Mouse (Mus musculus): Measurements from ENCODE around the gene Arhgef1. TPM values are rescaled to one million over a fixed set of nuclear protein-coding genes. Genes with fewer than 3 reads are reported as not detected.
A peak's percentile ranks its signal among the peaks of the same experiment; 100 is the strongest.

Arhgef1 gene
- polyA plus RNA-seq, 1 experiment from 2014 or later = 122 TPM

DNA sequence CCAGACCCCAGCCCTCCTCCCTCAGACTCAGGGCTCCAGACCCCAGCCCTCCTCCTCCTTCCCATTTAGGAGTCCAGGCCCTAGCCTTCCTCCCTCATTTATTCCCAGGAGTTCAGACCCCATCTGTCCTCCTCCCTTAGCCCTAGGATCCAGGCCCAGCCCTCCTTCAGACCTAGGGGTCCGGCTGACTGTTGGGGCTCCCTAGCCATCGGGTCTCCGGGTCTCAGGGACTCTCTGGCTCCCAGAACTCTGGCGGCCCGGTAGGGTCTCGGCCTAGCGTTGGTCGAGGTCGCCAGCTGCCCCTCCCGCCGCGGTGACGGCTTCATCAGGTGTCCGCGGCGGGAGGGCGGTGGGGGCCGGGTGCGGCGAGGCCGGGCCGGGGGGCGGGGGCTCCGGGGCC lies 51.3 kb downstream of the Arhgef1 start:
- no peak for ATAC-seq (ENCODE audit: insufficient number of reproducible peaks, low FRiP score, low TSS enrichment, low read depth)
- H3K36me3 ChIP-seq = no peaks in the 10 kb centered on the region
- peak overlapping the region; percentile 65 for H3K4me2 ChIP-seq
- 1% methylated on average over 23 of the region's 24 CpGs for WGBS
- 0 out of 2 replicates have a peak overlapping the region, but pooled peaks have one; percentile 26 for H3K9ac ChIP-seq
- H3K9me3 ChIP-seq = no peaks in the 10 kb centered on the region; the same call in 1 of the 2 replicates
- no peak overlapping the region for H3K27ac ChIP-seq
- H3K4me3 ChIP-seq = peak overlapping the region; percentile 44
- H3K27me3 ChIP-seq = peaks cover 84% of the 10 kb centered on the region
- peaks cover 20% of the 10 kb centered on the region for H3K4me1 ChIP-seq

DNA sequence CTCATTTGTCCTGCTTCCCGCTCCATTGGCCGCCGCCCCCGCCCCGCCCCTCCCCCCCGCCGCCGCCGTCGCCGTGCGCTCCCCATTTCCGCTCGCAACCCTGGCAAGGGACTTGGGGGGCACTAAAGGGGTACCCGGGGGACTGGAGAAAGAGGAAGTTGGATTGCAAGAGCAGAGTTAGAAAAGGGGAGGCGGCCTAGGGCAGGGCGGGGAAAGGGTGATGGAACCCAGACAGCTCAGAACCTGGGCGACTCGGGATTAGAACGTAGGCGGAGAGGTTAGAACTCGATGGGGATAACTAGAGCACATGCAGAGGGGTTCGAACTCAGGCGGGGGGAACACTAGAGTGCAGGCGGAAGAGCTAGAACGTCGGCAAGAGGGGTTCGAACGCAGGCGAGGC lies 51.7 kb downstream of the Arhgef1 start:
- Histone ChIP-seq H3K36me3 (no peaks in the 10 kb centered on the region), H3K27ac (no peak overlapping the region), H3K9me3 (no peaks in the 10 kb centered on the region; the same call in 1 of the 2 replicates), H3K4me3 (peak overlapping the region; percentile 44), H3K4me1 (peaks cover 20% of the 10 kb centered on the region), H3K9ac (peak overlapping the region; percentile 26), H3K27me3 (peaks cover 79% of the 10 kb centered on the region), H3K4me2 (peak overlapping the region; percentile 65)
- 1% methylated on average over 24 of the region's 30 CpGs for WGBS
- 0 out of 2 replicates have a peak, but pooled peaks have one; percentile 27 for ATAC-seq (ENCODE audit: insufficient number of reproducible peaks, low FRiP score, low TSS enrichment, low read depth)

DNA sequence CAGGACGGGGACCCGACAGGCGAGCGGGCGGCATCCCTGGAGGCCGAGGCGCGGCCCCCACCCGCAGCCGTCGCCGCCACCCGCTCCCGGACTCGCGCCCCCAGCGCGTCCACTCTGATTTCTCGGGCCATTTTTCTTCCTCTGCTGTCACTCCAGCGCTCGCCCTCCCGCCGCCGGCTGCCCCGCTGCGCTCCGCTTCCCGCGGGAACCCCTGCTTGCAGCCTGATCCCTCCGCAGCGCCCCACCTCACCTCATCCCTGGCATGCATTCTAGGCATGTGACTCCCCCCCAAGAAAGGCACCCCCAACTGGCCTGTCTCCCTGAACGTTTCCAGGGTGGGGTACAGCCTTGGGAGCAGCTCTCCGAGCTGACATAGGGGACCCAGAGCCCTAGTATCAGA lies 52.5 kb downstream of the Arhgef1 start:
- no peak for ATAC-seq (ENCODE audit: insufficient number of reproducible peaks, low FRiP score, low TSS enrichment, low read depth)
- Histone ChIP-seq H3K9ac (peak overlapping the region; percentile 26; the same call in 1 of the 2 replicates), H3K36me3 (no peaks in the 10 kb centered on the region), H3K27ac (no peak overlapping the region), H3K4me3 (peak overlapping the region; percentile 44), H3K9me3 (no peaks in the 10 kb centered on the region; the same call in 1 of the 2 replicates), H3K4me2 (peak overlapping the region; percentile 65), H3K4me1 (peaks cover 17% of the 10 kb centered on the region), H3K27me3 (peaks cover 72% of the 10 kb centered on the region)
- 3% methylated on average over 33 of the region's 33 CpGs for WGBS

DNA sequence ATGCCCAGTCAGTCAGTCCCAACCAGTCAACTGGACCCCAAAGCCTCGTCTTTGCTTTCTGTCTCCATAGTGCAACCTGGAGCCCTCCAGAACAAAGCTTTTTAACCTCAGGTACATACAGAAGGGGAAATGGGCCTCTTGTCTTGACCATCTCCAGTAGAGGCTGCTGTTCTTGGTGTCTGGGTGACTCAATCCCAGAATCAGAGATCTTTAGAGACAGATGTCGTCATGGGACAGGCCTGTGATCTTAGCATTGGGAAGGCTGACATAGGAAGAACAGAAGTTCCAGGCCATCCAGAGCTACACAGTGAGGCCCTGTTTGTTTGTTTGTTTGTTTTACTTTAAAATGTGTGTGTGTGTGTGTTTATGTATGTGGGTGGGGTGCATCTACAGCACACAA lies 61.6 kb downstream of the Arhgef1 start:
- ATAC-seq (ENCODE audit: insufficient number of reproducible peaks, low FRiP score, low TSS enrichment, low read depth) = no peak
- WGBS = 68% methylated on average over 2 of the region's 2 CpGs

DNA sequence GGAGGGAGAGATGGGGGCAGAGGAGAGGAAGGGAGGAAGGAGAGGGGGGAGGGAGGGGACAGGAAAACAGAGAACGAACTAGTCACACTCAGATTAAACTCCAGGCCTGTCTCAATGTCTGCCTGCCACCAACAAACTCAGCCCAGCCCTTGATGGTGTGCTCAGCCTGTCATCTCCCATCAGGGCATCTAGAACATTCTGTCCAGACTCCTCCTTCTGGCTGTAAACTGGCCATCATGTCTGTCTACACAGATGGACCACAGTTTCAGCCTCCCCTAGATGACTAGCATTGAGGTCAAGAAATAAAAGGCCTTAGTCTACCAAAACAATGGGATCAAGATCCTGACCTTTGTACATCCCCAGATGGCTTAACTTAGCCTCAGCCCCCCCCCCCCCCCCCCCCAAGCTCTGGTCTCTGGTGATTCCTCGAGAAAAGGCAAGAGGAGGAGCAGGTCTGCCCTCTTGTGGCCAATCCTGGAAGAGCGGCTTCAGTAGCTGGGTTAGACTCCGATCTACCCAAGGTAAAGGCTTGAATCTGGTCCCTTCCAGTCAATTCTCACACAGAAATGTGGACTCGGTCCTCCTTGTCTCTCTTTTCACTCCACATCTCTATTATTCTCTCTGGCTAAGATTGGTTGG lies 62.3 kb downstream of the Arhgef1 start:
- Histone ChIP-seq H3K27ac (no peak overlapping the region), H3K9me3 (no peaks in the 10 kb centered on the region), H3K4me3 (no peak overlapping the region), H3K4me1 (no peaks in the 10 kb centered on the region), H3K4me2 (no peak overlapping the region), H3K9ac (no peak overlapping the region), H3K36me3 (peaks cover 6% of the 10 kb centered on the region; the same call in 1 of the 2 replicates), H3K27me3 (no peaks in the 10 kb centered on the region)
- 12% methylated on average over 5 of the region's 5 CpGs for WGBS
- ATAC-seq (ENCODE audit: insufficient number of reproducible peaks, low FRiP score, low TSS enrichment, low read depth) = no peak

More for the DNA sequence above, 61.6 kb downstream of the Arhgef1 start:
- no peaks in the 10 kb centered on the region for H3K9me3 ChIP-seq
- H3K4me2 ChIP-seq = no peak overlapping the region
- no peak overlapping the region for H3K9ac ChIP-seq
- H3K4me3 ChIP-seq = no peak overlapping the region
- no peaks in the 10 kb centered on the region for H3K36me3 ChIP-seq
- H3K27me3 ChIP-seq = no peaks in the 10 kb centered on the region
- no peak overlapping the region for H3K27ac ChIP-seq
- no peaks in the 10 kb centered on the region for H3K4me1 ChIP-seq

DNA sequence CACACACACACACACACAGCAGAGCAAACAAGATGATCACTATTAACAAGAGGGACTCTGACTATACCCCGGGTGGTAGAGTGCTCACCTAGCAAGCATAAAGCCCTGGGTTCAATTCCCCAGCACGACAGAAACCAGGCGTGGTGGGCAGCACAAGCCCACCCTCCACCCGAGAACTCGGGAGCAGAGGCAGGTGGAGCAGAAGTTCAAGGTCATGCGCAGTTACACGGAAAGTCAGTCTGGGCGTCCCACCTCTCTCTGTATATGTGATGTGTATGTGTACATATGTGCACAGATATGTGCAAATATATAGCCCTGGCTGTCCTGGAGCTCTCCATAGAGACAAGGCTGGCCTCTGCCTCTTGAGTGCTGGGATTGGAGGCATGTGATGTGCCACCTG lies 65.3 kb downstream of the Arhgef1 start:
- no peak overlapping the region for H3K4me3 ChIP-seq
- no peaks in the 10 kb centered on the region for H3K9me3 ChIP-seq
- 78% methylated on average over 8 of the region's 8 CpGs for WGBS
- peaks cover 12% of the 10 kb centered on the region for H3K4me1 ChIP-seq
- no peak overlapping the region for H3K9ac ChIP-seq
- no peaks in the 10 kb centered on the region for H3K27me3 ChIP-seq
- ATAC-seq (ENCODE audit: insufficient number of reproducible peaks, low FRiP score, low TSS enrichment, low read depth) = no peak
- H3K36me3 ChIP-seq = peaks cover 7% of the 10 kb centered on the region; the same call in 1 of the 2 replicates
- no peak overlapping the region for H3K27ac ChIP-seq
- H3K4me2 ChIP-seq = no peak overlapping the region

DNA sequence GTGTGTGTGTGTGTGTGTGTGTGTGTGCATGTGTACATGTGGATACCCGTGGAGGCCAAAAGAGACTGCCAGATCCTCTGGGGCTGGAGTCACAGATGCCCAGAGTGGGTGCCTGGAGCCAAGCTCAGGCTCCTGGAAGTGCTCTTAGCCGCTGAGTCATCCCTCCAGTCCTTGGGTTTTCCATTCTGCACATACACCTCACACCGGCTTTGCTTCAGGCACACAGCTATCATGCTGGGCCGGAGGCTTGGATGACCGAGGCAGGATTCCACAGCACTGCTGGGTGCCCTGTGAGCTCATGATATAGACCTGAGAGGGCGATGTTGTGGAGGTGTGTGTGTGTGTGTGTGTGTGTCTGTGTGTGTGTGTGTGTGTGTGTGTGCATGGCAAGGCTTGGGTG lies 65.8 kb downstream of the Arhgef1 start:
- Histone ChIP-seq H3K36me3 (peaks cover 7% of the 10 kb centered on the region; the same call in 1 of the 2 replicates), H3K4me1 (peaks cover 12% of the 10 kb centered on the region), H3K9ac (no peak overlapping the region), H3K9me3 (no peaks in the 10 kb centered on the region), H3K27ac (no peak overlapping the region), H3K4me3 (no peak overlapping the region), H3K27me3 (no peaks in the 10 kb centered on the region), H3K4me2 (no peak overlapping the region)
- ATAC-seq (ENCODE audit: insufficient number of reproducible peaks, low FRiP score, low TSS enrichment, low read depth) = no peak
- WGBS = 76% methylated on average over 6 of the region's 6 CpGs

DNA sequence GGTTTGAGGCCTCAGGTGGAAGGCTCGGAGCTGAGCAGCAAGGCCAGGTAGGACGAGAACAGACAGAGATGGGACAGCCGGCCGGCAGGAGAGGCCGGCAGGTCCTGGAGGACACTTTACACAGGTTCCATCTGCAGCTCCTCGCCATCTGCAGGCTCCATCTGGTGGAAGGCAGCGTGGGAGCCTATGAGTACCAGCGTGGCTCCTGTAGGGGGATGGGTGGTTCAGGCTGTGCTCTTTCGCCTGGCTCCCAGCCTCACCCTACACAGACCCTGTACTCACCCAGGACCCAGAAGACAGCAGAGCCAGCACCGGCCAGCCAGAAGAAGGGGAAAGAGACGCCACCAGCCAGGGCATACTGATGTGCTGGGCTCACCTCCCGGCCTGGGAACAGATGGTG lies 67.1 kb downstream of the Arhgef1 start:
- Histone ChIP-seq H3K9ac (no peak overlapping the region), H3K36me3 (peaks cover 7% of the 10 kb centered on the region; the same call in 1 of the 2 replicates), H3K27ac (no peak overlapping the region), H3K9me3 (no peaks in the 10 kb centered on the region), H3K4me3 (no peak overlapping the region), H3K4me2 (no peak overlapping the region), H3K27me3 (no peaks in the 10 kb centered on the region), H3K4me1 (peaks cover 12% of the 10 kb centered on the region)
- WGBS = 77% methylated on average over 12 of the region's 12 CpGs
- ATAC-seq (ENCODE audit: insufficient number of reproducible peaks, low FRiP score, low TSS enrichment, low read depth) = no peak

DNA sequence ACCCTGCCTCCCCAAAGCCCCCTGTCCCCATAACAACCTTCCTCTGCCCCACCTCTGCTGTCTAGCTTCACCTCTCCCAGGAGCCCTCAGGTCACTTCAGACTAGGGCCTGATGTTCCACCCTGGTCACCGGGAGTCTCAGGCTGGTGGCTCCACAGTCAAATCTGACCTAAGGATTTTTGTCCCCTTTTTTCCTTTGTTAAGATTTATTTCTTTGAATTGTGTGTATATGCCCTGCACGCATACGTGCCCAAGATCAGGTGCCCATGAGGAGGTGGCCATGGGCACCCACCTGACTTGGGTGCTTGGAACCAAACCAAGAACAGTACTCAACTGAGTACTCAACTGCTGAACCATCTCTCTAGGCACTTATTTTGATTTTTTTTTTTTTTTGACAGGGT lies 67.6 kb downstream of the Arhgef1 start:
- Histone ChIP-seq H3K27ac (no peak overlapping the region), H3K4me1 (peaks cover 12% of the 10 kb centered on the region), H3K9me3 (no peaks in the 10 kb centered on the region), H3K4me3 (no peak overlapping the region), H3K36me3 (peaks cover 7% of the 10 kb centered on the region; the same call in 1 of the 2 replicates), H3K9ac (no peak overlapping the region), H3K27me3 (no peaks in the 10 kb centered on the region), H3K4me2 (no peak overlapping the region)
- WGBS = 85% methylated on average over 3 of the region's 3 CpGs
- no peak for ATAC-seq (ENCODE audit: insufficient number of reproducible peaks, low FRiP score, low TSS enrichment, low read depth)

DNA sequence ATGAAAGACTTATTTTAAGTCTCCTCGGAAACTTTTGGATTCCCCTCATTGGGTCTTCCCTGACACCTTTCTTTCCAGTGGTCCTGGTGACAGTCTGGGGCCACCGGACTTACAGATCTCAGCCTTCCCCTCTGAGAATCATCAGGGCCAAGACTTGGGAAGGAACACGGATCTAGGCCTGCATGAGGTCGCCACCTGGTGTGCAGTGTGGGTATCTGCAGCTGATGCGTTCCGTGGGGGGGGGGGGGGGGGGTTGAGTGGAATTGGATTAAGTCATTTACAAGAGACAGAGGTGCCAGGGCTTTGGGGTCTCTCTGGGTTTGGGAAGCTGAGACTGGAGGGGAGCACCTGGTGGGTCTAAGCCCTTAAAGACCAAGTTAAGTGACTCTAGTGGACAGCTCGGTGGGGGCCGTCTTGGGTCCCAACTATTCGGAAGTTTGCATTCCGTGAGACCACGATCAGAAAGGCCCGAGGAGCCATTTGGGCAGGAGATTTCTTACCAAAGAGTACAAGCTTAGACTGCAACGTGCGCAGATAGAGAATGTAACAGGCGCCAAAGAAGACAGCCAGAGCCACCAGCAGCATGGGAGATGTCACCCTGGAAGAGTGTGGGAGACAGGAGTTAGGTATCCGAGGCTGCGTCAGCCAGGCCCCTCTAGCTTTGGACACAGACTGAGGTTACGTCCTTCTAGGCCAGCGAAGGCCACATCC lies 68.7 kb downstream of the Arhgef1 start:
- peak overlapping the region; percentile 86 for H3K27ac ChIP-seq
- no peaks in the 10 kb centered on the region for H3K27me3 ChIP-seq
- peak overlapping the region; percentile 59 for H3K4me3 ChIP-seq
- peaks cover 7% of the 10 kb centered on the region; the same call in 1 of the 2 replicates for H3K36me3 ChIP-seq
- WGBS = 8% methylated on average over 19 of the region's 19 CpGs
- H3K9ac ChIP-seq = peak overlapping the region; percentile 84; the same call in 1 of the 2 replicates
- H3K4me2 ChIP-seq = peak overlapping the region; percentile 70
- ATAC-seq (ENCODE audit: insufficient number of reproducible peaks, low FRiP score, low TSS enrichment, low read depth) = no peak
- peaks cover 12% of the 10 kb centered on the region for H3K4me1 ChIP-seq
- no peaks in the 10 kb centered on the region for H3K9me3 ChIP-seq

DNA sequence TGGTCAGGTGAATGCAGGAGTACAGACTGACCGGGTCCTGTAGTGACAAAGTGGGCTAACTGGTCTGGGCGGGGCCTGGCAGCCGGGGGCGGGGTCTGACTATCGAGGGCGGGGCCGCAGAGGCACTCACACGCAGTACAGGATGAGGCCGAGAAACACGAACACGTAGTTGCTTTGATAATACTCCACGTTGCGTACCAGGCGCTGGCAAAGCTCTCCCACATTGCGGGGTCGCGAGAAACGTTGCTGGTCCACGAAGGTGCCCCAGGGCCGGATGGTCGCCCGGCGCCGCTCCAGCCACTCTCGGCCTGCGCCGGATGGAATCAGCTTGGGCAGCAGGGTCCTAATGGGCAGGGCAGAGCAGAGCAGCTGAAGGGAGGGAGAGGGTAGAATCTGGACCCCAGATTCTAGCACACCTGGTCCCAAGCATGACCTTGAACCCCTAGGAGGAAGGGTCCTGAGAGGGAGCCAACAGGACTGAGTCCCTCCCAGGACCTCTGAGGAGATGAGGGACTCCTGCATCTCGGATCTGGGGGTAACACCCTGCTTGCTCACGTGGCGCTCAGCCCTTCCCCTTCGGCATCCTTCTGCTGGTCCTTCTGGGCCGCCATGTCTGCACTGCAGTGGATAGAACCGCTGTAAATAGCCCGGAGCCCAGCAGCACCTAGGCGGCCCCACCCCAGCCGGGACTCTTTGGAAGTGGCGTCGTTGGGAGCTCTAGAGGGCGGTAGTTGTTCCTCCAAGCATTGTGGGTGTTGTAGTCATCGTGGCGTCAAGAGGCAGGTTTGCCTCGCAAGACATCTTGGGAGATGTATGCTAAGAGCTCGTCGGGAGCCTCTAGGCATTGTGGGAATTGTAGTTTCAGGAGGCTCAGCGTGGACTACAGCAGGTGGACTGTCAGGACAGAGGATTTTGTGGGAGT lies 69.5 kb downstream of the Arhgef1 start, which contains the start of gene Rabac1:
Gene Rabac1, minus strand, starts transcription at position 783 of the 922 bp plus-strand sequence.
- Histone ChIP-seq H3K27me3 (no peaks in the 10 kb centered on the region), H3K36me3 (peaks cover 7% of the 10 kb centered on the region; the same call in 1 of the 2 replicates), H3K27ac (peak within 1 kb of the TSS; percentile 86), H3K9ac (peak within 1 kb of the TSS; percentile 84), H3K4me2 (peak within 1 kb of the TSS; percentile 70), H3K9me3 (no peaks in the 10 kb centered on the region), H3K4me1 (peaks cover 12% of the 10 kb centered on the region), H3K4me3 (peak within 1 kb of the TSS; percentile 59)
- under 1% methylated on average over 45 of the region's 45 CpGs for WGBS
- peak; percentile 89 for ATAC-seq (ENCODE audit: insufficient number of reproducible peaks, low FRiP score, low TSS enrichment, low read depth)
